Mouse (Mus musculus): ENCODE measurements at regions not wholly inside any gene's neighbourhood (a gene's known extent, or its start where the extent isn't known, plus 50 kb on each side); places are given as distances from the start of the nearest gene placed in this dataset.

GRCm38 (mm10) chr1:164631679-164632078, 164.8 kb upstream of the Dpt start:
- DNase-seq (ENCODE audit: low spot score in 2 of 2) = peak in 1 of 2 experiments; percentile 6

- no peak for DNase-seq (ENCODE audit: low spot score in 2 of 2)
These were observed 167.6 kb upstream of the Dpt start for GRCm38 (mm10) chr1:164628840-164629239.

- no peak for DNase-seq (ENCODE audit: low spot score in 2 of 2)
These were observed 164.8 kb upstream of the Atp1b1 start for GRCm38 (mm10) chr1:164622946-164623345.

GRCm38 (mm10) chr1:164622417-164622816, 164.3 kb upstream of the Atp1b1 start:
- no peak for DNase-seq (ENCODE audit: low spot score in 2 of 2)

GRCm38 (mm10) chr1:164620129-164620528, 162.0 kb upstream of the Atp1b1 start:
- no peak for DNase-seq (ENCODE audit: low spot score in 2 of 2)

GRCm38 (mm10) chr1:164617871-164618270, 159.7 kb upstream of the Atp1b1 start:
- DNase-seq (ENCODE audit: low spot score in 2 of 2) = peak in 1 of 2 experiments; percentile 14

- no peak for DNase-seq (ENCODE audit: low spot score in 2 of 2)
These were observed 148.9 kb upstream of the Atp1b1 start for GRCm38 (mm10) chr1:164607061-164607460.

GRCm38 (mm10) chr1:164606141-164606754, 148.1 kb upstream of the Atp1b1 start:
- no peak for DNase-seq (ENCODE audit: low spot score in 2 of 2)

GRCm38 (mm10) chr1:164603433-164603832, 145.3 kb upstream of the Atp1b1 start:
- no peak for DNase-seq (ENCODE audit: low spot score in 2 of 2)

- DNase-seq (ENCODE audit: low spot score in 2 of 2) = no peak
These were observed 144.4 kb upstream of the Atp1b1 start for GRCm38 (mm10) chr1:164602568-164602967.

- peak in 1 of 2 experiments; percentile 35 for DNase-seq (ENCODE audit: low spot score in 2 of 2)
These were observed 132.1 kb upstream of the Atp1b1 start for GRCm38 (mm10) chr1:164590205-164590613.

GRCm38 (mm10) chr1:164586066-164586989, 128.2 kb upstream of the Atp1b1 start:
- peak; percentile 71 to 80 for DNase-seq (ENCODE audit: low spot score in 2 of 2)

- DNase-seq (ENCODE audit: low spot score in 2 of 2) = peak; percentile 71 to 73
These were observed 118.8 kb upstream of the Atp1b1 start for GRCm38 (mm10) chr1:164576856-164577489.

- no peak for DNase-seq (ENCODE audit: low spot score in 2 of 2)
These were observed 115.5 kb upstream of the Atp1b1 start for GRCm38 (mm10) chr1:164573639-164574038.

GRCm38 (mm10) chr1:164572183-164572582, 114.0 kb upstream of the Atp1b1 start:
- no peak for DNase-seq (ENCODE audit: low spot score in 2 of 2)

GRCm38 (mm10) chr1:164571496-164572078, 113.4 kb upstream of the Atp1b1 start:
- no peak for DNase-seq (ENCODE audit: low spot score in 2 of 2)

- no peak for DNase-seq (ENCODE audit: low spot score in 2 of 2)
These were observed 106.7 kb upstream of the Atp1b1 start for GRCm38 (mm10) chr1:164564847-164565246.

- no peak for DNase-seq (ENCODE audit: low spot score in 2 of 2)
These were observed 101.5 kb upstream of the Atp1b1 start for GRCm38 (mm10) chr1:164559546-164560228.

- no peak for DNase-seq (ENCODE audit: low spot score in 2 of 2)
These were observed 94.5 kb upstream of the Atp1b1 start for GRCm38 (mm10) chr1:164552658-164553057.

- no peak for DNase-seq (ENCODE audit: low spot score in 2 of 2)
These were observed 92.9 kb upstream of the Atp1b1 start for GRCm38 (mm10) chr1:164551019-164551418.

- no peak for DNase-seq (ENCODE audit: low spot score in 2 of 2)
These were observed 92.4 kb upstream of the Atp1b1 start for GRCm38 (mm10) chr1:164550596-164550995.
